Mouse (Mus musculus) frontal cortex, postnatal 25 days (tissue): ENCODE results near the gene Zbtb22.
"Not testable (repeated sequence)": the region's sequence is repeated elsewhere in the genome, so short reads cannot be mapped to it uniquely, and the experiment has no call there.

Source experiments
- DNase-seq, 2 experiments: peaks; one replicate each; pipeline ENCODE4 v3.0.0; 2022; ENCODE audit warnings: low spot score in 2 of 2

The Zbtb22 gene

GRCm38 (mm10) chr17:33915671-33916250, at the start of gene Zbtb22, which contains the start of gene Tapbp:
TSS of gene Zbtb22 (plus strand) at chr17:33915904.
TSS of gene Tapbp (plus strand) at chr17:33915899.
- DNase-seq: peak; percentile 91 to 94

- DNase-seq: not testable (repeated sequence)
These were observed 42.2 kb upstream of the Zbtb22 start, which contains the start of gene Gm7029 for GRCm38 (mm10) chr17:33873537-33873936. TSS of gene Gm7029 (plus strand) at chr17:33873837.

- DNase-seq: no peak
These were observed 41.3 kb upstream of the Zbtb22 start for GRCm38 (mm10) chr17:33874411-33874810.

GRCm38 (mm10) chr17:33875797-33876196, 39.9 kb upstream of the Zbtb22 start:
- not testable (repeated sequence) for DNase-seq

GRCm38 (mm10) chr17:33884320-33884719, 31.4 kb upstream of the Zbtb22 start:
- not testable (repeated sequence) for DNase-seq

- DNase-seq: not testable (repeated sequence)
These were observed 27.9 kb upstream of the Zbtb22 start for GRCm38 (mm10) chr17:33887802-33888201.

GRCm38 (mm10) chr17:33888230-33888629, 27.5 kb upstream of the Zbtb22 start:
- not testable (repeated sequence) for DNase-seq

GRCm38 (mm10) chr17:33889941-33890532, 25.7 kb upstream of the Zbtb22 start:
- DNase-seq: not testable (repeated sequence)

- peak; percentile 99 for DNase-seq
These were observed 25.1 kb upstream of the Zbtb22 start, which contains the start of gene Kifc1 for GRCm38 (mm10) chr17:33890533-33891059. TSS of gene Kifc1 (minus strand) at chr17:33890661.

GRCm38 (mm10) chr17:33891357-33891756, 24.3 kb upstream of the Zbtb22 start:
- no peak for DNase-seq

GRCm38 (mm10) chr17:33891892-33892291, 23.8 kb upstream of the Zbtb22 start:
- DNase-seq: not testable (repeated sequence)

GRCm38 (mm10) chr17:33892429-33892828, 23.3 kb upstream of the Zbtb22 start:
- DNase-seq: no peak

GRCm38 (mm10) chr17:33893011-33893410, 22.7 kb upstream of the Zbtb22 start:
- DNase-seq: not testable (repeated sequence)

GRCm38 (mm10) chr17:33897114-33897794, 18.4 kb upstream of the Zbtb22 start:
- no peak for DNase-seq

GRCm38 (mm10) chr17:33898193-33898592, 17.5 kb upstream of the Zbtb22 start:
- DNase-seq: not testable (repeated sequence)

- DNase-seq: no peak
These were observed 16.1 kb upstream of the Zbtb22 start for GRCm38 (mm10) chr17:33899642-33900041.

GRCm38 (mm10) chr17:33900281-33900988, 15.3 kb upstream of the Zbtb22 start:
- DNase-seq: no peak

GRCm38 (mm10) chr17:33900989-33901314, 14.8 kb upstream of the Zbtb22 start:
- DNase-seq: no peak

GRCm38 (mm10) chr17:33901653-33902052, 14.1 kb upstream of the Zbtb22 start:
- no peak for DNase-seq

- no peak for DNase-seq
These were observed 13.6 kb upstream of the Zbtb22 start for GRCm38 (mm10) chr17:33902079-33902478.

GRCm38 (mm10) chr17:33902491-33902890, 13.2 kb upstream of the Zbtb22 start:
- no peak for DNase-seq
